Mouse (Mus musculus): Measurements from ENCODE around the gene Rcor1.

GRCm38 (mm10) chr12:111008500-111009490 lies 30.4 kb upstream of the Rcor1 start:
- no peak for TF ChIP-seq CTCF (IDR thresholded peaks at IDR 0.05; ENCODE audit: low read depth)
- no peak for TF ChIP-seq EP300 (IDR thresholded peaks at IDR 0.05; ENCODE audit: low read depth)

Measured in liver, postnatal 0 days (tissue).